Mouse (Mus musculus) testis, postnatal 10 days (tissue): Measurements from ENCODE around the gene Hectd4.

Experiments
- DNase-seq: peaks from one replicate; pipeline ENCODE4 v3.0.0; 2021; ENCODE audit warnings: low spot score

Gene Hectd4

GRCm38 (mm10) chr5:121236171-121236570 lies 16.2 kb downstream of the Hectd4 start:
- no peak for DNase-seq

GRCm38 (mm10) chr5:121238208-121238607 lies 18.2 kb downstream of the Hectd4 start:
- DNase-seq, result no peak

- DNase-seq, result no peak
Measured at GRCm38 (mm10) chr5:121239846-121240245, 19.8 kb downstream of the Hectd4 start.

GRCm38 (mm10) chr5:121241182-121241581 lies 21.2 kb downstream of the Hectd4 start:
- no peak for DNase-seq

- DNase-seq, result no peak
Measured at GRCm38 (mm10) chr5:121242261-121242660, 22.2 kb downstream of the Hectd4 start.

- DNase-seq, result no peak
Measured at GRCm38 (mm10) chr5:121242701-121243100, 22.7 kb downstream of the Hectd4 start.

GRCm38 (mm10) chr5:121243676-121244364 lies 23.8 kb downstream of the Hectd4 start:
- DNase-seq, result no peak

- no peak for DNase-seq
Measured at GRCm38 (mm10) chr5:121244365-121244731, 24.3 kb downstream of the Hectd4 start.

GRCm38 (mm10) chr5:121245201-121245600 lies 25.2 kb downstream of the Hectd4 start:
- DNase-seq, result no peak

GRCm38 (mm10) chr5:121248766-121249394 lies 28.9 kb downstream of the Hectd4 start:
- no peak for DNase-seq

- no peak for DNase-seq
Measured at GRCm38 (mm10) chr5:121249693-121250092, 29.7 kb downstream of the Hectd4 start.

- peak; percentile 50 for DNase-seq
Measured at GRCm38 (mm10) chr5:121251813-121252212, 31.8 kb downstream of the Hectd4 start.

- DNase-seq, result no peak
Measured at GRCm38 (mm10) chr5:121253816-121254497, 33.9 kb downstream of the Hectd4 start.

- DNase-seq, result no peak
Measured at GRCm38 (mm10) chr5:121254977-121255376, 35.0 kb downstream of the Hectd4 start.

- DNase-seq, result no peak
Measured at GRCm38 (mm10) chr5:121261806-121262205, 41.8 kb downstream of the Hectd4 start.

GRCm38 (mm10) chr5:121262415-121262814 lies 42.4 kb downstream of the Hectd4 start:
- no peak for DNase-seq

GRCm38 (mm10) chr5:121264593-121264992 lies 44.6 kb downstream of the Hectd4 start:
- DNase-seq, result no peak

- peak; percentile 68 for DNase-seq
Measured at GRCm38 (mm10) chr5:121266741-121267382, 46.8 kb downstream of the Hectd4 start.

- DNase-seq, result no peak
Measured at GRCm38 (mm10) chr5:121271046-121271445, 51.0 kb downstream of the Hectd4 start.

- DNase-seq, result no peak
Measured at GRCm38 (mm10) chr5:121276808-121277207, 56.8 kb downstream of the Hectd4 start.

GRCm38 (mm10) chr5:121280456-121280855 lies 60.4 kb downstream of the Hectd4 start:
- no peak for DNase-seq

- DNase-seq, result no peak
Measured at GRCm38 (mm10) chr5:121283051-121283450, 63.0 kb downstream of the Hectd4 start.

- DNase-seq, result no peak
Measured at GRCm38 (mm10) chr5:121284816-121285215, 64.8 kb downstream of the Hectd4 start.
